Mouse (Mus musculus): ENCODE measurements around the gene Hmox1. TPM values are rescaled to one million over a fixed set of nuclear protein-coding genes. Genes with fewer than 3 reads are reported as not detected.

The Hmox1 gene
- polyA plus RNA-seq, 1 experiment from 2014 or later: 15.0 TPM

GRCm38 (mm10) chr8:75084382-75085064, 8.9 kb upstream of the Hmox1 start:
- H3K36me3 ChIP-seq (ENCODE audit: control insufficient read depth, insufficient read depth, low read length): no peaks in the 10 kb centered on the region
- peak overlapping the region; percentile 24; the same call in 1 of the 2 replicates for H3K27ac ChIP-seq (ENCODE audit: low read depth, low read length)
- no peaks in the 10 kb centered on the region for H3K27me3 ChIP-seq (ENCODE audit: control insufficient read depth, insufficient read depth, low read length)
- 78% methylated on average over 3 of the region's 3 CpGs for WGBS
- no peak for ATAC-seq (ENCODE audit: low FRiP score, low TSS enrichment)
- no peaks in the 10 kb centered on the region for H3K9me3 ChIP-seq (ENCODE audit: control insufficient read depth, low read length)
- H3K4me2 ChIP-seq (replicated peaks; ENCODE audit: low read depth, low read length): no peak overlapping the region; the same call in 1 of the 2 replicates
- H3K9ac ChIP-seq (ENCODE audit: low read depth, low read length): no peak overlapping the region
- peaks cover 9% of the 10 kb centered on the region; the same call in 1 of the 2 replicates for H3K4me1 ChIP-seq (ENCODE audit: control insufficient read depth, insufficient read depth, low read length)
- H3K4me3 ChIP-seq (ENCODE audit: low read length): no peak overlapping the region

GRCm38 (mm10) chr8:75086002-75086401, 7.4 kb upstream of the Hmox1 start:
- no peak overlapping the region for H3K9ac ChIP-seq (ENCODE audit: low read depth, low read length)
- no peak for ATAC-seq (ENCODE audit: low FRiP score, low TSS enrichment)
- H3K4me2 ChIP-seq (replicated peaks; ENCODE audit: low read depth, low read length): no peak overlapping the region
- no peak overlapping the region for H3K27ac ChIP-seq (ENCODE audit: low read depth, low read length)
- H3K36me3 ChIP-seq (ENCODE audit: control insufficient read depth, insufficient read depth, low read length): no peaks in the 10 kb centered on the region
- H3K9me3 ChIP-seq (ENCODE audit: control insufficient read depth, low read length): no peaks in the 10 kb centered on the region
- H3K27me3 ChIP-seq (ENCODE audit: control insufficient read depth, insufficient read depth, low read length): no peaks in the 10 kb centered on the region
- H3K4me3 ChIP-seq (ENCODE audit: low read length): no peak overlapping the region
- H3K4me1 ChIP-seq (ENCODE audit: control insufficient read depth, insufficient read depth, low read length): peaks cover 11% of the 10 kb centered on the region; the same call in 1 of the 2 replicates
- 92% methylated on average over 2 of the region's 2 CpGs for WGBS

- Histone ChIP-seq H3K27ac (ENCODE audit: low read depth, low read length) (no peak overlapping the region), H3K36me3 (ENCODE audit: control insufficient read depth, insufficient read depth, low read length) (no peaks in the 10 kb centered on the region), H3K9me3 (ENCODE audit: control insufficient read depth, low read length) (no peaks in the 10 kb centered on the region), H3K4me1 (ENCODE audit: control insufficient read depth, insufficient read depth, low read length) (peaks cover 11% of the 10 kb centered on the region; the same call in 1 of the 2 replicates), H3K4me2 (replicated peaks; ENCODE audit: low read depth, low read length) (no peak overlapping the region), H3K9ac (ENCODE audit: low read depth, low read length) (no peak overlapping the region), H3K4me3 (ENCODE audit: low read length) (no peak overlapping the region), H3K27me3 (ENCODE audit: control insufficient read depth, insufficient read depth, low read length) (no peaks in the 10 kb centered on the region)
- ATAC-seq (ENCODE audit: low FRiP score, low TSS enrichment): no peak
Observed at GRCm38 (mm10) chr8:75087127-75087526, 6.3 kb upstream of the Hmox1 start.

GRCm38 (mm10) chr8:75088989-75089881, 4.2 kb upstream of the Hmox1 start:
- H3K9me3 ChIP-seq (ENCODE audit: control insufficient read depth, low read length): no peaks in the 10 kb centered on the region
- H3K9ac ChIP-seq (ENCODE audit: low read depth, low read length): peak overlapping the region; percentile 40; the same call in 1 of the 2 replicates
- H3K27me3 ChIP-seq (ENCODE audit: control insufficient read depth, insufficient read depth, low read length): no peaks in the 10 kb centered on the region
- no peaks in the 10 kb centered on the region for H3K36me3 ChIP-seq (ENCODE audit: control insufficient read depth, insufficient read depth, low read length)
- peaks cover 14% of the 10 kb centered on the region; the same call in 1 of the 2 replicates for H3K4me1 ChIP-seq (ENCODE audit: control insufficient read depth, insufficient read depth, low read length)
- H3K4me3 ChIP-seq (ENCODE audit: low read length): no peak overlapping the region; the same call in 1 of the 2 replicates
- WGBS: 17% methylated on average over 6 of the region's 6 CpGs
- H3K27ac ChIP-seq (ENCODE audit: low read depth, low read length): peak overlapping the region; percentile 87
- peak overlapping the region; percentile 22; the same call in 1 of the 2 replicates for H3K4me2 ChIP-seq (replicated peaks; ENCODE audit: low read depth, low read length)
- peak; percentile 43; the same call in 1 of the 2 replicates for ATAC-seq (ENCODE audit: low FRiP score, low TSS enrichment)

- no peak overlapping the region for H3K9ac ChIP-seq (ENCODE audit: low read depth, low read length)
- no peak overlapping the region for H3K27ac ChIP-seq (ENCODE audit: low read depth, low read length)
- no peaks in the 10 kb centered on the region for H3K36me3 ChIP-seq (ENCODE audit: control insufficient read depth, insufficient read depth, low read length)
- H3K4me1 ChIP-seq (ENCODE audit: control insufficient read depth, insufficient read depth, low read length): peaks cover 14% of the 10 kb centered on the region; the same call in 1 of the 2 replicates
- no peak for ATAC-seq (ENCODE audit: low FRiP score, low TSS enrichment)
- no peak overlapping the region for H3K4me3 ChIP-seq (ENCODE audit: low read length)
- no peak overlapping the region for H3K4me2 ChIP-seq (replicated peaks; ENCODE audit: low read depth, low read length)
- H3K9me3 ChIP-seq (ENCODE audit: control insufficient read depth, low read length): no peaks in the 10 kb centered on the region
- H3K27me3 ChIP-seq (ENCODE audit: control insufficient read depth, insufficient read depth, low read length): no peaks in the 10 kb centered on the region
- 86% methylated on average over 4 of the region's 4 CpGs for WGBS
Observed at GRCm38 (mm10) chr8:75090781-75091365, 2.5 kb upstream of the Hmox1 start.

GRCm38 (mm10) chr8:75102956-75103355, 9.5 kb downstream of the Hmox1 start:
- Histone ChIP-seq H3K27ac (ENCODE audit: low read depth, low read length) (no peak overlapping the region), H3K36me3 (ENCODE audit: control insufficient read depth, insufficient read depth, low read length) (no peaks in the 10 kb centered on the region; the same call in 1 of the 2 replicates), H3K9ac (ENCODE audit: low read depth, low read length) (no peak overlapping the region), H3K4me3 (ENCODE audit: low read length) (no peak overlapping the region), H3K27me3 (ENCODE audit: control insufficient read depth, insufficient read depth, low read length) (no peaks in the 10 kb centered on the region), H3K4me2 (replicated peaks; ENCODE audit: low read depth, low read length) (no peak overlapping the region), H3K9me3 (ENCODE audit: control insufficient read depth, low read length) (no peaks in the 10 kb centered on the region), H3K4me1 (ENCODE audit: control insufficient read depth, insufficient read depth, low read length) (peaks cover under 1% of the 10 kb centered on the region; the same call in 1 of the 2 replicates)
- no peak for ATAC-seq (ENCODE audit: low FRiP score, low TSS enrichment)
- WGBS: 86% methylated on average over 4 of the region's 4 CpGs

GRCm38 (mm10) chr8:75103376-75103878, 10.0 kb downstream of the Hmox1 start:
- Histone ChIP-seq H3K4me2 (replicated peaks; ENCODE audit: low read depth, low read length) (no peak overlapping the region), H3K9me3 (ENCODE audit: control insufficient read depth, low read length) (no peaks in the 10 kb centered on the region), H3K27me3 (ENCODE audit: control insufficient read depth, insufficient read depth, low read length) (no peaks in the 10 kb centered on the region), H3K4me1 (ENCODE audit: control insufficient read depth, insufficient read depth, low read length) (peaks cover 5% of the 10 kb centered on the region; the same call in 1 of the 2 replicates), H3K4me3 (ENCODE audit: low read length) (no peak overlapping the region), H3K36me3 (ENCODE audit: control insufficient read depth, insufficient read depth, low read length) (no peaks in the 10 kb centered on the region; the same call in 1 of the 2 replicates), H3K9ac (ENCODE audit: low read depth, low read length) (no peak overlapping the region), H3K27ac (ENCODE audit: low read depth, low read length) (no peak overlapping the region)
- 0 out of 2 replicates have a peak, but pooled peaks have one; percentile 37 for ATAC-seq (ENCODE audit: low FRiP score, low TSS enrichment)
- WGBS: 23% methylated on average over 8 of the region's 8 CpGs

GRCm38 (mm10) chr8:75108527-75109235, 15.3 kb downstream of the Hmox1 start:
- no peaks in the 10 kb centered on the region for H3K27me3 ChIP-seq (ENCODE audit: control insufficient read depth, insufficient read depth, low read length)
- ATAC-seq (ENCODE audit: low FRiP score, low TSS enrichment): peak; percentile 79
- peak overlapping the region; percentile 88 for H3K4me3 ChIP-seq (ENCODE audit: low read length)
- peak overlapping the region; percentile 91 for H3K27ac ChIP-seq (ENCODE audit: low read depth, low read length)
- H3K4me2 ChIP-seq (replicated peaks; ENCODE audit: low read depth, low read length): peak overlapping the region; percentile 73
- H3K9ac ChIP-seq (ENCODE audit: low read depth, low read length): peak overlapping the region; percentile 89
- no peaks in the 10 kb centered on the region for H3K9me3 ChIP-seq (ENCODE audit: control insufficient read depth, low read length)
- peaks cover 28% of the 10 kb centered on the region for H3K36me3 ChIP-seq (ENCODE audit: control insufficient read depth, insufficient read depth, low read length)
- H3K4me1 ChIP-seq (ENCODE audit: control insufficient read depth, insufficient read depth, low read length): peaks cover 13% of the 10 kb centered on the region
- under 1% methylated on average over 9 of the region's 9 CpGs for WGBS
